ENCODE assay signal across 7 mouse cellular contexts in the genomic region with DNA sequence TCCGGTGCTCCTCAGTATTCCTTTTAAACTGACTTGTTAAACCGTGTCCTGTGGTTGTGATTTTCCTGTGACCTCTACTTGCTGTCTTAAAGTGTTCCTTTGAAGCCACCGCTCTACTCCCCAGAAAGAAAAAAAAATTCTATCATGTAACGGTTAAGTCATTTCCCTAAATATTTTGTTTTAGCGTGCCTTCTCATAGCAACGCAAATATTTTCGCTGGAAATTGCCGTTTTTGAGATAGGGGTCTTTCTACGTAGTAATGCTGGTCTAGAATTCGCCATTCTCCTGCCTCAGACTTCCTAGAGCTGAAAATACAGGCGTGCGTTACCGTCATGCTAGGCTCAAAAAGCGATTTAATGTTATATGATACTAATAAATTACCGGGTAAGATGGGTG. TPM values are rescaled to one million over a fixed set of nuclear protein-coding genes. Genes with fewer than 3 reads are reported as not detected.
DNase-seq lines count a peak whose midpoint lies in the region; ATAC-seq and TF ChIP-seq lines count a peak whose summit lies in the region.

No protein-coding gene starts in this region.

- H3K9ac ChIP-seq in limb, embryonic 12.5 days (replicated peaks) = no peak overlapping the region; the same call in 1 of the 2 replicates

- peak; percentile 5 for DNase-seq in right cerebral cortex, postnatal 25 days
- DNase-seq in right cerebral cortex, postnatal 36 days (ENCODE audit: low spot score in 2 of 2) = no peak
- no peak for DNase-seq in forebrain, embryonic 10.5 days (ENCODE audit: extremely low spot score, low spot score)
- DNase-seq in adrenal gland, postnatal 25 days = no peak
- DNase-seq in cerebellum, postnatal 4 days (ENCODE audit: low spot score in 2 of 2) = no peak

- H3K4me3 ChIP-seq in forebrain, embryonic 10.5 days = peak overlapping the region; percentile 92
- peak overlapping the region; percentile 76 for H3K4me3 ChIP-seq in limb, embryonic 12.5 days (replicated peaks)
- peak overlapping the region; percentile 22; the same call in 1 of the 2 replicates for H3K4me3 ChIP-seq in olfactory bulb, adult 2 months (ENCODE audit: insufficient read depth, low read depth, low read length)

- H3K4me1 ChIP-seq in forebrain, embryonic 10.5 days = peaks cover 16% of the 10 kb centered on the region
- H3K4me1 ChIP-seq in limb, embryonic 12.5 days (replicated peaks) = peaks cover 8% of the 10 kb centered on the region; the same call in 1 of the 2 replicates
- H3K4me1 ChIP-seq in olfactory bulb, adult 2 months (ENCODE audit: control insufficient read depth, insufficient read depth, low read length) = peaks cover 5% of the 10 kb centered on the region; the same call in 1 of the 2 replicates

- no peak for TF ChIP-seq POLR2A in olfactory bulb, adult 2 months (IDR thresholded peaks at IDR 0.05; ENCODE audit: insufficient read depth, low read depth, low read length)

- 9% methylated on average over 15 of the region's 15 CpGs for WGBS in forebrain, embryonic 10.5 days
- WGBS in limb, embryonic 12.5 days = 4% methylated on average over 15 of the region's 15 CpGs
- WGBS in olfactory bulb, adult 2 months = 2% methylated on average over 15 of the region's 15 CpGs

- H3K36me3 ChIP-seq in forebrain, embryonic 10.5 days (replicated peaks) = no peaks in the 10 kb centered on the region
- no peaks in the 10 kb centered on the region for H3K36me3 ChIP-seq in limb, embryonic 12.5 days

- ATAC-seq in limb, embryonic 12.5 days (ENCODE audit: insufficient number of reproducible peaks, insufficient read depth, low FRiP score, low TSS enrichment, low read depth) = no peak

- TF ChIP-seq CTCF in olfactory bulb, adult 2 months (IDR thresholded peaks at IDR 0.05; ENCODE audit: insufficient read depth, low read depth, low read length) = no peak

- H3K27me3 ChIP-seq in forebrain, embryonic 10.5 days (ENCODE audit: poor library complexity, severe bottlenecking) = 0 out of 2 replicates have a peak, but pooled peaks cover 5% of the 10 kb centered on the region
- no peaks in the 10 kb centered on the region for H3K27me3 ChIP-seq in limb, embryonic 12.5 days

- H3K4me2 ChIP-seq in limb, embryonic 12.5 days = peak overlapping the region; percentile 70

- H3K9me3 ChIP-seq in forebrain, embryonic 10.5 days = peaks cover 3% of the 10 kb centered on the region
- no peaks in the 10 kb centered on the region for H3K9me3 ChIP-seq in limb, embryonic 12.5 days

- peak overlapping the region; percentile 98 for H3K27ac ChIP-seq in forebrain, embryonic 10.5 days
- H3K27ac ChIP-seq in limb, embryonic 12.5 days = 0 out of 2 replicates have a peak overlapping the region, but pooled peaks have one; percentile 25
- peak overlapping the region; percentile 74 for H3K27ac ChIP-seq in olfactory bulb, adult 2 months (ENCODE audit: insufficient read depth, low read depth, low read length)

RNA-seq across cellular contexts. Expression of gene Kpna1, which starts 4.0 kb away (rescaled TPM):
- 79.0 and 84.2 TPM in 2 replicates for polyA plus RNA-seq in forebrain, embryonic 10.5 days (2016; fragmentation: Nextera tagmentation; extraction: Ambion mirVana)
- 48.4 and 51.0 TPM in 2 replicates for polyA plus RNA-seq in limb, embryonic 12.5 days (2016; fragmentation: Nextera tagmentation; extraction: Ambion mirVana)
- 130 TPM in 1 of 2 replicates, not detected in the other for polyA plus RNA-seq in olfactory bulb, adult 2 months (2012; ENCODE audit: insufficient read depth, insufficient read length, low replicate concordance, missing spikeins)
- 62.0 and 69.0 TPM in 2 replicates for total RNA-seq in adrenal gland, postnatal 25 days (2021)

RNA-seq across cellular contexts. Expression of gene Dtx3l, which starts 43.6 kb away (rescaled TPM):
- 4.6 and 5.1 TPM in 2 replicates for polyA plus RNA-seq in forebrain, embryonic 10.5 days (2016; fragmentation: Nextera tagmentation; extraction: Ambion mirVana)
- polyA plus RNA-seq in limb, embryonic 12.5 days (2016; fragmentation: Nextera tagmentation; extraction: Ambion mirVana) = 3.8 and 3.9 TPM in 2 replicates
- not detected in 2 replicates for polyA plus RNA-seq in olfactory bulb, adult 2 months (2012; ENCODE audit: insufficient read depth, insufficient read length, low replicate concordance, missing spikeins)
- total RNA-seq in adrenal gland, postnatal 25 days (2021) = 6.9 and 10.8 TPM in 2 replicates

RNA-seq across cellular contexts. Expression of gene Parp9, which starts 44.2 kb away (rescaled TPM):
- 3.3 and 3.7 TPM in 2 replicates for polyA plus RNA-seq in forebrain, embryonic 10.5 days (2016; fragmentation: Nextera tagmentation; extraction: Ambion mirVana)
- polyA plus RNA-seq in limb, embryonic 12.5 days (2016; fragmentation: Nextera tagmentation; extraction: Ambion mirVana) = 3.8 TPM in 2 replicates
- polyA plus RNA-seq in olfactory bulb, adult 2 months (2012; ENCODE audit: insufficient read depth, insufficient read length, low replicate concordance, missing spikeins) = not detected in 2 replicates
- total RNA-seq in adrenal gland, postnatal 25 days (2021) = 10.0 and 14.3 TPM in 2 replicates

RNA-seq across cellular contexts. Expression of gene Wdr5b, which starts 58.5 kb away (rescaled TPM):
- polyA plus RNA-seq in forebrain, embryonic 10.5 days (2016; fragmentation: Nextera tagmentation; extraction: Ambion mirVana) = 7.1 and 7.9 TPM in 2 replicates
- polyA plus RNA-seq in limb, embryonic 12.5 days (2016; fragmentation: Nextera tagmentation; extraction: Ambion mirVana) = 11.3 and 11.6 TPM in 2 replicates
- not detected in 2 replicates for polyA plus RNA-seq in olfactory bulb, adult 2 months (2012; ENCODE audit: insufficient read depth, insufficient read length, low replicate concordance, missing spikeins)
- 5.7 and 5.9 TPM in 2 replicates for total RNA-seq in adrenal gland, postnatal 25 days (2021)

Comparison
In these comparisons a context has a peak if more than half of its experiments do, and no peak if none do; other contexts are left out.
1. H3K27ac ChIP-seq: peak in every context shown above with its lines; median percentile 98 in forebrain, embryonic 10.5 days; 74 in olfactory bulb, adult 2 months; 25 in limb, embryonic 12.5 days.
2. H3K4me3 ChIP-seq: peak in every context shown above with its lines; median percentile 92 in forebrain, embryonic 10.5 days; 76 in limb, embryonic 12.5 days; 22 in olfactory bulb, adult 2 months.